Mouse (Mus musculus) retina, postnatal 7 days (tissue): ENCODE data around the gene a.
A peak's percentile ranks its signal among the peaks of the same experiment; 100 is the strongest.
"Not testable (repeated sequence)": the region's sequence is repeated elsewhere in the genome, so short reads cannot be mapped to it uniquely, and the experiment has no call there.

Source experiments
- DNase-seq: peaks from one replicate; pipeline ENCODE4 v3.0.0-alpha.2; 2012; ENCODE audit warnings: low read depth, low spot score

a gene

GRCm38 (mm10) chr2:155052681-155053080 is 261.5 kb downstream of the a start:
- DNase-seq: no peak

DNA sequence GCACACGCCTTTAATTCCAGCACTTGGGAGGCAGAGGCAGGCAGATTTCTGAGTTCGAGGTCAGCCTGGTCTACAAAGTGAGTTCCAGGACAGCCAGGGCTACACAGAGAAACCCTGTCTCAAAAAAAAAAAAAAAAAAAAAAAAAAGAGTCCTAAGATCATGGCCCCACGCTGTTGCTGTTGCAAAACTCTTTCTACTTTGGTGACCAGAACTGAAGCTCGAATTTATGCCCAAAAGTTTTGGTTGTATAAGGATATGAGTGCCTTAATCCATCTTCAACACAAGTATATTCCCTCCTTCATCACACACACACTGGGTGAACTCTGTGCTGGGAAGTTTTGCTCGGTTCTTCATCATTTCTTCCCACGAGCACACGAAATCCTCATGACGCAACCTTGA is 262.3 kb downstream of the a start:
- not testable (repeated sequence) for DNase-seq

DNA sequence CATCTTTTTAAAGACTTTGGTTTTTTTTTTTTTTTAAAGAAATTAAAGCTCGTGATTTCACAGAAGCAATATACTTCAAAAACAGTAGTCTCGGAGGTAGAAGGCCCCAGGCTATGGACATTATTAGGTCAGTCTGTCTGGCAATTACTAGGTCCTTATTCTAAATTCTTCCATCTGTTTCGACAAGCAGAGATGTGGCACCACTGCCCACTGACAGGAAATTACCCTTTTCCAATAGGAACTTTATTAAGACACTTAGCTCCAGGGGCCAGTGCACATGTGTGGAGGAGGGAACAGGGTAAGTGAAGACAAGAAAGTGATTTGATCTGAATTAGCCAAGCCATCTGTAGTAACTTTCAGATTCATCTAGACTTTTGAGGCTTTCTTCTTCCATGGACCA is 263.5 kb downstream of the a start:
- no peak for DNase-seq

DNA sequence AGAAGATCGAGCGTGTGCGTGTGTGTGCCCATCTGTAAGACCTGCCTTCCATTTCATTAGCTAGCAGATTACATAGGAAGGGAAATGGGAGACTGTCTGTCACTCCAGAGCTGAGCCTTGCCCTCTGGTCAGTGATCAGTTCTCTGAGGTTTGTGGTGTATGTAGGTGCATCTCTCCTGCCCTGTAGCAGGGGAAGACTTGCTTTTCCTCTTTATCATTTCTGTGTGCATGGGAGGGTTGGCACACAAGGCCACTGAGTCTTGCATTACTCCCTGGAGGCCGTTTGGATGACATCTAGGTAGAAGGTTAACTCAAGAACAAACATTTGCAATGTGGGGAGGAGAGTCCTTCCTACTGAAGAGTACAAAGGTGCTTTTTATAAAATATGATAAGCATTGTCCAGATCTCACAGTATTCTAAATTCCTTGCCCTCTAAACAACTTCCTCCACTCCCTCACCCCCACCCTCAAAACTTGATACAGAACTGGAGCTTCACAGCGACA is 264.9 kb downstream of the a start:
- DNase-seq: no peak

GRCm38 (mm10) chr2:155057361-155057760 is 266.2 kb downstream of the a start:
- DNase-seq: no peak

DNA sequence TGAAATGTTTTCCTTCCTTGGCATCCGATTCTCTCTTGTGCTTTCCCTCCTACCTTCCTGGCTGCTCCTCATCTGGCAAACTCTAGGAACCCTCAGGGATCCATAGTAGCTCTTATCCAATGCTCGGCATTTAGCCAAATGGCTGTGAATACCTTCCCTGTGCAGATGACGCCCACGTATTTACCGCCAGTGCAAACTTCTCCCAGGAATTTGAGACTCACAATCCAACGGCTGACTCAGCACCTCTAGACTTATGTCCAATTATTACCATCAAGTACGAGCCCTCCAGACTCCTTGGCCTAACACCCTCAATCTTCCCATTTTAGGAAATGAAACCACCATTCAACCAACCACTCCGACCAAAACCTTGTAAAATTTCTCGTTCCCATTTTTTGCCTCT is 279.8 kb downstream of the a start:
- no peak for DNase-seq

- DNase-seq: no peak
Measured at GRCm38 (mm10) chr2:155072353-155073145, 281.3 kb downstream of the a start.

DNA sequence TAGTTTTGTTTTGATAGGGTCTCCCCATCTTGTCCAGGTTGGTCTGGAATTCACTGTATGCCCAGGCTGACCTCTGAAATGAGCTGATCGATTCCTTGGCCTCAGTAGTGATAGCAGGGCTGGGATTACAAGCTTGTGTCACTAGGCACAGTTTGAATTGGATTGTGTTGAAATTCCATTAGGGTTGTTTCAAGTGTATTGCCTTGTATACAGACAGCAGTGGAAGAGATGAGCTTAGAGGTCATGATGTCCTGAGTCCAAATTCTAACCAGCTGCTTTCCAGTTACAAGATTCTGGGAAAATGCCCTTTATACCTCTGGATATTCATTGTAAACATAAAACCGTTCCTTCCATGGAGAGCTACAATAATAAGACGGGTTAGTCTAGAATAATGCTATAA is 282.1 kb downstream of the a start:
- DNase-seq: no peak

DNA sequence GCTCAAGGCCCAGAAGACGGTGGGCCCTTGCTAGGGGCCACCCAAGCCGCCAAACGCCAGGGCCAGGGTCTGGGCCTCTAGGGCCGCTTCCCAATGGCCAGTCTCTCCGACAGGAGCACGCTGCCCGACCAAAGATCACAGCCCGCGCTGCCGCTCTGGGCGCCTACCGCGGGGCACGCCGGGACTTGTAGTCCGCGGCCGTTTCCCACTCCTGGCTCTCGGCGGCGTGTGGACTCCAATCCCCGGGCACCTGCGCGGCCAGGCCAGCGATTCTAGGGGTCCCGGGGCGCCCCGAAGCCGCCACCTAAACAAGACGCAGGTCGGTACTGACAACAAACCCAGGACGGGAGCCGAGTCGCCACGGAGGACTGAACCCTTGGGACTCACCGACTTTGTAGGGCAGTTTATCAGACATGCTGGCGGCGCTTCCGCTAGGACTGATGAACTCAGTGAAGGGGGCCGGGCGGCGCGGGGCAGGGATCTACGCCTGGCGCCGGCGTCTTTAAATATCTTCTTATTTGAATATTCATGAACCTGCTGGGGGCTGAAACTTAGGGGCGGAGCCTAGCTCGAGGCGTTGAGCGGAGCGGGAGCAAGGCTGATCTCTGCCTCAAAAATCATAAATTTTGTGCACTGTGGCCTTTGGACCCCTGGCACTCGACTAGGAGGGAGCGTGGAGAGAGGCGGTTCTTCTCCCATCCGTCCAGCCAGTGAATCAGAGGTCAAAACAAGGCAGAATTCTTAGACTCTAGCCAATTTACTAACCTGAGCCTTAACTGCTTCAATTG is 283.0 kb downstream of the a start, which contains the start of gene Ahcy:
Gene Ahcy, minus strand, starts transcription at position 520 of the 788 bp plus-strand sequence.
- peak; percentile 71 for DNase-seq

- DNase-seq: no peak
Measured at GRCm38 (mm10) chr2:155074766-155075330, 283.6 kb downstream of the a start.

DNA sequence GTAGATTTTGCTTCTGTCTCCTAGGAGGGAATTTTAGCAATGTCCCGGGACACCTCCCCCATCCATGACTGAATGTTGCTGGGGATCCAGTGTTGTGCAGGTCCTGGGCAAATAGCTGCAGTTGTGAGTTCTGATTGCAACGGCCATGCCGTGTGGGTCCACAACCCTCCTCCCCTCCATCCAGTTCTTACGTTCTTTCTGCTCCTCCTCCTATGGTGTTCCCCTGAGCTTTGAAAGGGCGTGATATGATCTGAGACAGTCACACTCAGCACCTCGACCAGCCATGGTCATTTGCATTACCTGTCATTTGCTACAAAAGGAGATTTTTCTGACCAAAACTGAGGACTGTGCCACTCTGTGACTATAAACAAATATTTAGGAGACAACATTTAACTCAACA is 284.4 kb downstream of the a start:
- no peak for DNase-seq

GRCm38 (mm10) chr2:155079500-155080178 is 288.4 kb downstream of the a start:
- no peak for DNase-seq

GRCm38 (mm10) chr2:155080179-155080530 is 289.0 kb downstream of the a start:
- DNase-seq: no peak

- DNase-seq: no peak
Measured at GRCm38 (mm10) chr2:155081056-155081455, 289.9 kb downstream of the a start.

DNA sequence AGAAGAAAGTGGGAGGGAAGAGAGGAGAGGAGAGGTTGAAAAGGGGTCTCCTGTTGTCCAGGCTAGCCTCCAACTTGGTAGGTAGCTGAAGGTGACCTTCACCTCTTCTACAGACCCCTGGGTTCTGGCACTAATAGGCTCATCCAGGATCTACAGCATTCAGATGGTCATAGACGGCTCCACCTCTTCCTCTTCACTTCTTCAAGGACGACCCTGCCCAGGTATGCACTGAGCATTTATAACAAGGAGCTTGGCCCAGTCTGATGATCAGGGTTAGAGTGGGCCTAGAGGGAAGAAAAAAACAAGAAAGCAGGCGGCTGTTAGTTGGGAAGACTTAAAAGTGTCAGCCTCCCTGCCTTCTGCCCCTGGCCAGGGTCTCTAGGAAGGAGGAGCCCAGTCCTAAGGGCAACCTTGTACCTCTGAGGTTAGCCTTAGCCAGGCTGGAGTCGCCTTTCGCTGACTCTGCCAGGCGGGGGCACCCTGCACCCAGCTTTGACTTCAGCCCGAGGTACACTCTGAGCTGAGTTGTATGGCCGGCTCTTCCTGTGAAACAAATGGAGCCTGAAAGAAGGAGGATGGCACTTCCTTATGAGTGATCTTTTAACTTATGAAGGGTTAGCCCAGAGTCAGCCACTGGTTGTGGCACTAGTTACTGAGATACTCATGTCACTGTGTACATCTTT is 291.1 kb downstream of the a start:
- peak; percentile 43 for DNase-seq

DNA sequence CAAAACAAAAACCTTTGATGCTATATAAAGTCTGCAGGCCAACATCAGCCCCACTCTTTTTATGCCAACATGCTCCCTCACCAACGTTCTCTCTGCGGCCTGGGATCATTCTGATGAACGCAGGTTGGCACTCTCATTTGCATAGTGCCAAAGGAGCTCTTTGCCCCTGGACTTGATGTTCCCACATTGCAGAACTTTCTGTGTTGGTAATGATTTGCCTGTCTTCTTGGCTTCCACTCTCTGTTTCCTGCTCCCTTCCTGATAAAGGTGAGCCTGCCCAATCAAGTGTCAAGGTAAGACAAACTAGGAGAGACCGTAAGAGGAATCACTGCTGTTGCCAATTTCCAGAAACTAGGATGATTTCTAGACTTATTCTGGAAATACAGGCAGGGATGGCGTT is 293.3 kb downstream of the a start:
- no peak for DNase-seq

DNA sequence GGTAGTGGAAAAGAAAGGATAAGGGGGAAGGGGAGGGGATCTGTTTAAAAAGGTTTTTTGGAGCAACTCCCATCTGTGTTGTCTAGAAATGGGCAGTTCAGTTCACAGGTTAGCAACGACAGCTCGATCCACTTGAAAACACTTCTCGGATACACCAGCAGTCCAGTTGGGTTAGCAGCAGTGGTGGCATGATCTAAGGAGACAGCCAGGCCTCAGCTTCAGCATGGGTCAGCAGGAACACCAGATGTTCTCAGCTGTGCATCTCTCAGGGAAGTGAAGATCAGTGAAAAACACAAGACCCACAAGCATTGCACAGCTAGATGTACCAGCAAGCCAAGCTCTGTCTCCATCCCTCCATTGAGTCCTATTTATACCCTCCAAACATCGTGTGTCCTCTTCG is 295.1 kb downstream of the a start:
- no peak for DNase-seq

GRCm38 (mm10) chr2:155088264-155088663 is 297.1 kb downstream of the a start:
- no peak for DNase-seq

GRCm38 (mm10) chr2:155090909-155091742 is 299.9 kb downstream of the a start:
- no peak for DNase-seq

- no peak for DNase-seq
Measured at GRCm38 (mm10) chr2:155091743-155092075, 300.5 kb downstream of the a start.

DNA sequence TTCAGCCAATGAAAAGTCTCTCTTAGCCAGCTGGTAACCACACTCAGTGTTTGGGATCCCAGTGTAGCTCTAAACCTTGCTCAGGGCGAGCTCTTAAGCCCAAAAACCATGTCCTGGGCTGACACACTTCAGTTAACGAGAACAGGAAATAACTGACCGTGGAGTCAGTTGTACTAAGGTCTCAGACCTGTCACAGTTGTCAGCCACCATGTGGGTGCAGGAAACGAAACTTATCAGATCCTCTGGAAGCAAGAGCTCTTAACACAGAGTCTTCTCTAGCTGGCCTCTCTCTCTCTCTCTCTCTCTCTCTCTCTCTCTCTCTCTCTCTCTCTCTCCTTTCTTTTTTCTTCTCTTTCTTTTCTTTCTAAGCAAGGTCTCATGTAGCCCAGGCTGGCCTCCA is 302.2 kb downstream of the a start:
- no peak for DNase-seq
